Mouse (Mus musculus): ENCODE results near the gene Hist2h2ac.
"Not testable (repeated sequence)": the region's sequence is repeated elsewhere in the genome, so short reads cannot be mapped to it uniquely, and the experiment has no call there.

Hist2h2ac gene

GRCm38 (mm10) chr3:96248141-96249033 lies 27.7 kb upstream of the Hist2h2ac start:
- no peak for DNase-seq

- DNase-seq: no peak
These were observed 26.9 kb upstream of the Hist2h2ac start for GRCm38 (mm10) chr3:96247356-96248140.

GRCm38 (mm10) chr3:96246427-96246856 lies 25.8 kb upstream of the Hist2h2ac start, which contains the start of gene Hist2h3c1:
Hist2h3c1 (plus strand) TSS chr3:96246685.
- not testable (repeated sequence) for DNase-seq

- not testable (repeated sequence) for DNase-seq
These were observed 25.3 kb upstream of the Hist2h2ac start for GRCm38 (mm10) chr3:96246018-96246417.

- DNase-seq: peak; percentile 90
These were observed 24.6 kb upstream of the Hist2h2ac start, which contains the start of gene Hist2h2aa1 for GRCm38 (mm10) chr3:96245003-96245886. Hist2h2aa1 (plus strand) TSS chr3:96245497.

GRCm38 (mm10) chr3:96243921-96244572 lies 23.4 kb upstream of the Hist2h2ac start:
- no peak for DNase-seq

GRCm38 (mm10) chr3:96240799-96241197 lies 20.1 kb upstream of the Hist2h2ac start:
- DNase-seq: no peak

- peak; percentile 96 to 97 for DNase-seq
These were observed 19.5 kb upstream of the Hist2h2ac start, which contains the start of gene Hist2h2aa2 for GRCm38 (mm10) chr3:96239949-96240798. Hist2h2aa2 (minus strand) TSS chr3:96240276.

GRCm38 (mm10) chr3:96238954-96239793 lies 18.5 kb upstream of the Hist2h2ac start, which contains the start of gene Hist2h3c2:
Hist2h3c2 (minus strand) TSS chr3:96239127.
- DNase-seq: peak; percentile 51 to 67

- DNase-seq: no peak
These were observed 17.3 kb upstream of the Hist2h2ac start for GRCm38 (mm10) chr3:96237904-96238511.

GRCm38 (mm10) chr3:96237335-96237903 lies 16.7 kb upstream of the Hist2h2ac start:
- DNase-seq: no peak

- DNase-seq: no peak
These were observed 16.2 kb upstream of the Hist2h2ac start for GRCm38 (mm10) chr3:96236834-96237334.

- DNase-seq: no peak
These were observed 15.2 kb upstream of the Hist2h2ac start for GRCm38 (mm10) chr3:96235836-96236235.

GRCm38 (mm10) chr3:96234914-96235313 lies 14.2 kb upstream of the Hist2h2ac start:
- DNase-seq: no peak

- DNase-seq: no peak
These were observed 11.1 kb upstream of the Hist2h2ac start for GRCm38 (mm10) chr3:96231758-96232120.

GRCm38 (mm10) chr3:96230910-96231757 lies 10.5 kb upstream of the Hist2h2ac start:
- no peak for DNase-seq

GRCm38 (mm10) chr3:96230404-96230803 lies 9.7 kb upstream of the Hist2h2ac start:
- no peak for DNase-seq

GRCm38 (mm10) chr3:96228828-96229227 lies 8.1 kb upstream of the Hist2h2ac start:
- DNase-seq: no peak

Data from cerebellum, postnatal 10 days (tissue).